Mouse (Mus musculus) MEL (cell line): Measurements from ENCODE around the gene Shq1. TPM values are rescaled to one million over a fixed set of nuclear protein-coding genes. Genes with fewer than 3 reads are reported as not detected.

ENCODE experiments used
- DNase-seq: peaks from one replicate; pipeline ENCODE4 v3.0.0; 2011; ENCODE audit warnings: low read depth, low spot score
- H3K27ac ChIP-seq: 2 replicates; pipeline ENCODE4 v1.5.1; 2012; ENCODE audit warnings: low read depth, mild to moderate bottlenecking, control low read depth, low read length, moderate library complexity; ENCODE audit not compliant: control insufficient read depth
- H3K27me3 ChIP-seq, 2 experiments: fragments of 150-350 bp in 1 of 2; sonication (generic) in 1 of 2; 2 replicates each; pipeline ENCODE4 v1.6.1; 2012; ENCODE audit warnings: low read length in 2 of 2, mild to moderate bottlenecking in 2 of 2, improper control_type of control experiment in 1 of 2, moderate library complexity in 1 of 2; ENCODE audit not compliant: insufficient read depth in 2 of 2, control insufficient read depth in 1 of 2
- H3K36me3 ChIP-seq, 2 experiments: 2 replicates each; pipeline ENCODE4 v1.6.1; 2012 to 2014; ENCODE audit warnings: low read length in 2 of 2, improper control_type of control experiment in 1 of 2, inconsistent platforms in 1 of 2, mild to moderate bottlenecking in 1 of 2; ENCODE audit not compliant: insufficient read depth in 2 of 2, control insufficient read depth in 1 of 2
- H3K4me1 ChIP-seq, 2 experiments: fragments of 150-350 bp in 1 of 2; sonication (generic) in 1 of 2; 2 replicates each; pipeline ENCODE4 v1.6.1; 2012; ENCODE audit warnings: low read length in 2 of 2, improper control_type of control experiment in 1 of 2, mild to moderate bottlenecking in 1 of 2; ENCODE audit not compliant: insufficient read depth in 2 of 2, control insufficient read depth in 1 of 2
- H3K4me3 ChIP-seq, 2 experiments: fragments of 150-350 bp in 1 of 2; sonication (generic) in 1 of 2; 2 replicates each; pipeline ENCODE4 v1.5.1; 2012; ENCODE audit warnings: low read depth in 2 of 2, low read length in 2 of 2, mild to moderate bottlenecking in 2 of 2, moderate library complexity in 2 of 2, control low read depth in 1 of 2, improper control_type of control experiment in 1 of 2; ENCODE audit not compliant: control insufficient read depth in 1 of 2, insufficient read depth in 1 of 2
- H3K79me2 ChIP-seq: 2 replicates; pipeline ENCODE4 v1.6.1; 2012; ENCODE audit warnings: mild to moderate bottlenecking, low read length, moderate library complexity; ENCODE audit not compliant: control insufficient read depth, poor library complexity, insufficient read depth
- H3K9ac ChIP-seq: 2 replicates; pipeline ENCODE4 v1.6.1; 2012; ENCODE audit warnings: low read depth, mild to moderate bottlenecking, control low read depth, low read length, moderate library complexity; ENCODE audit not compliant: control insufficient read depth, poor library complexity, severe bottlenecking
- H3K9me3 ChIP-seq: fragments of 150-350 bp; sonication (generic); replicated peaks from 2 replicates; pipeline ENCODE4 v1.6.1; 2012; ENCODE audit warnings: mild to moderate bottlenecking, low read length, improper control_type of control experiment, moderate library complexity; ENCODE audit not compliant: insufficient read depth
- BHLHE40 ChIP-seq: IDR thresholded peaks from 2 replicates; pipeline ENCODE4 v1.6.1; 2012; ENCODE audit warnings: low read depth, mild to moderate bottlenecking, inconsistent platforms, low read length, improper control_type of control experiment, borderline replicate concordance
- E2F4 ChIP-seq: IDR thresholded peaks from 2 replicates; pipeline ENCODE4 v1.6.1; 2011; ENCODE audit warnings: low read depth, low read length, improper control_type of control experiment, borderline replicate concordance
- ELF1 ChIP-seq: IDR thresholded peaks from 2 replicates; pipeline ENCODE4 v1.6.1; 2014; ENCODE audit warnings: low read depth, mild to moderate bottlenecking, inconsistent platforms, low read length, improper control_type of control experiment, moderate library complexity
- EP300 ChIP-seq, 2 experiments: IDR thresholded peaks; 2 replicates each; pipeline ENCODE4 v1.6.1; 2011; ENCODE audit warnings: improper control_type of control experiment in 2 of 2, low read length in 2 of 2, low read depth in 1 of 2, mild to moderate bottlenecking in 1 of 2
- ETS1 ChIP-seq: IDR thresholded peaks from 2 replicates; pipeline ENCODE4 v1.6.1; 2012; ENCODE audit warnings: low read depth, mild to moderate bottlenecking, inconsistent platforms, low read length, improper control_type of control experiment, moderate library complexity
- GATA1 ChIP-seq: IDR thresholded peaks from 2 replicates; pipeline ENCODE4 v1.6.1; 2011; ENCODE audit warnings: low read depth, low read length, improper control_type of control experiment
- MAFK ChIP-seq: IDR thresholded peaks from 2 replicates; pipeline ENCODE4 v1.6.1; 2011; ENCODE audit warnings: low read depth, mild to moderate bottlenecking, low read length, improper control_type of control experiment, borderline replicate concordance
- MEF2A ChIP-seq: IDR thresholded peaks from 2 replicates; pipeline ENCODE4 v1.6.1; 2014; ENCODE audit warnings: low read depth, mild to moderate bottlenecking, inconsistent platforms, low read length, improper control_type of control experiment; ENCODE audit not compliant: poor library complexity, insufficient replicate concordance, severe bottlenecking; ENCODE audit errors: extremely low read depth
- MXI1 ChIP-seq: IDR thresholded peaks from 2 replicates; pipeline ENCODE4 v1.6.1; 2011; ENCODE audit warnings: mild to moderate bottlenecking, low read depth, low read length, improper control_type of control experiment
- MYB ChIP-seq: IDR thresholded peaks from 2 replicates; pipeline ENCODE4 v1.6.1; 2011; ENCODE audit warnings: mild to moderate bottlenecking, low read depth, low read length, improper control_type of control experiment
- POLR2AphosphoS5 ChIP-seq: IDR thresholded peaks from 2 replicates; pipeline ENCODE4 v1.6.1; 2012; ENCODE audit warnings: low read depth, borderline replicate concordance, mild to moderate bottlenecking, inconsistent platforms, low read length, moderate library complexity, mixed read lengths
- RCOR1 ChIP-seq: IDR thresholded peaks from 2 replicates; pipeline ENCODE4 v1.6.1; 2012; ENCODE audit warnings: low read depth, mild to moderate bottlenecking, inconsistent platforms, low read length, improper control_type of control experiment
- SMC3 ChIP-seq: IDR thresholded peaks from 2 replicates; pipeline ENCODE4 v1.6.1; 2011; ENCODE audit warnings: low read depth, low read length, improper control_type of control experiment
- TAL1 ChIP-seq: IDR thresholded peaks from 2 replicates; pipeline ENCODE4 v1.6.1; 2012; ENCODE audit warnings: mild to moderate bottlenecking, inconsistent platforms, low read length, moderate library complexity, mixed read lengths
- TCF12 ChIP-seq: IDR thresholded peaks from 2 replicates; pipeline ENCODE4 v1.6.1; 2014; ENCODE audit warnings: low read depth, mild to moderate bottlenecking, inconsistent platforms, low read length, improper control_type of control experiment, moderate library complexity
- UBTF ChIP-seq: IDR thresholded peaks from 2 replicates; pipeline ENCODE4 v1.6.1; 2012; ENCODE audit warnings: low read depth, mild to moderate bottlenecking, inconsistent platforms, low read length, improper control_type of control experiment, moderate library complexity, borderline replicate concordance; ENCODE audit not compliant: insufficient read depth
- ZKSCAN1 ChIP-seq: IDR thresholded peaks from 2 replicates; pipeline ENCODE4 v1.6.1; 2012; ENCODE audit warnings: low read depth, mild to moderate bottlenecking, inconsistent platforms, low read length, improper control_type of control experiment, moderate library complexity
- ZNF384 ChIP-seq: IDR thresholded peaks from 2 replicates; pipeline ENCODE4 v1.6.1; 2012; ENCODE audit warnings: low read depth, mild to moderate bottlenecking, inconsistent platforms, low read length, improper control_type of control experiment
- polyA plus RNA-seq, 2 experiments: library from polyadenylated mRNA; stranded (reverse) in 1 of 2; unstranded in 1 of 2; fragments of >175 nt in 1 of 2; fragments of >200 nt in 1 of 2; gene quantifications; 2 replicates each; pipeline versions ENCODE4 v1.2.1 to v1.2.4; 2012; ENCODE audit warnings: low replicate concordance in 2 of 2, low read depth in 1 of 2; ENCODE audit not compliant: insufficient read length in 2 of 2, insufficient read depth in 1 of 2, missing spikeins in 1 of 2
- total RNA-seq: library from RNA; depleted of rRNA; stranded (reverse); fragments of 300-350 nt; gene quantifications from 2 replicates; pipeline ENCODE4 v1.2.3, GENCODE M21; 2012

Gene Shq1
- total and polyA plus RNA-seq, 3 experiments = 20.2 to 23.5 TPM; not detected in 1

GRCm38 (mm10) chr6:100628223-100628622 lies 42.7 kb downstream of the Shq1 start:
- peaks cover 5 to 12% of the 10 kb centered on the region in 2 experiments for H3K36me3 ChIP-seq
- no peak overlapping the region for H3K27ac ChIP-seq
- H3K9ac ChIP-seq = no peak overlapping the region
- no peaks in the 10 kb centered on the region for H3K79me2 ChIP-seq
- peaks cover 7 to 14% of the 10 kb centered on the region in 2 experiments for H3K4me1 ChIP-seq
- H3K9me3 ChIP-seq = no peaks in the 10 kb centered on the region
- no peak overlapping the region for H3K4me3 ChIP-seq
- DNase-seq = peak; percentile 39
- no peaks in the 10 kb centered on the region for H3K27me3 ChIP-seq
- peak; percentile 28; the same call in 1 of the 2 replicates for TF ChIP-seq RCOR1
- no peak for TF ChIP-seq MYB
- peak in 1 of 2 experiments; percentile 27; a peak in 2 of 4 replicates for TF ChIP-seq EP300 (IDR thresholded peaks at IDR 0.05; ENCODE audit: low read depth in 1 of 2, low read length in 2 of 2)
- no peak for TF ChIP-seq ELF1
- peak; percentile 26; the same call in 1 of the 2 replicates for TF ChIP-seq TAL1
- peak; percentile 61 for TF ChIP-seq GATA1
- peak; percentile 49; the same call in 1 of the 2 replicates for TF ChIP-seq TCF12

DNA sequence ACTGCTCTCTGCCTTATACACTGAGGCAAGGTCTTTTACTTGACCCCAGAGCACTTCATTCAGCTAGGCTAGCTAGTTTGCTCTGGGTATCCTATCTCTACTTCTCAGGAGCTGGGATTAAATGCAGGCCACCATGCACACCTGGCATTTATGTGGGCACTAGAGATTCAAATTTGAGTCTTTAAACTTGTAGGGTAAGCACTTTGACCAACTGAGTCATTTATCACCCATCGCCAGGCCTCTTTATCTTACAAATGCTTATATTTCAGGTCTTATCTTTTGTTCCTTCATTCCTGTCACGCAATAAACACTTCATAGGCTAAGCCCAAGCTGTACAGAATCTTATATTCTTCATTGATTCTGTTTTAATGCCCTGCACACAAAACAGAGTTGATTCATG lies 47.0 kb downstream of the Shq1 start:
- Histone ChIP-seq H3K27ac (peak overlapping the region; percentile 8; the same call in 1 of the 2 replicates), H3K9ac (no peak overlapping the region), H3K27me3 (no peaks in the 10 kb centered on the region), H3K4me1 (peaks cover 22 to 27% of the 10 kb centered on the region in 2 experiments), H3K79me2 (no peaks in the 10 kb centered on the region), H3K36me3 (peaks cover 0 to 27% of the 10 kb centered on the region in 2 experiments), H3K4me3 (no peak overlapping the region), H3K9me3 (no peaks in the 10 kb centered on the region)
- TF ChIP-seq UBTF = no peak
- no peak for TF ChIP-seq MAFK
- peak; percentile 74 for TF ChIP-seq ETS1
- peak; percentile 92 for TF ChIP-seq TCF12
- no peak for TF ChIP-seq POLR2AphosphoS5
- no peak; the same call in 1 of the 2 replicates for TF ChIP-seq BHLHE40
- TF ChIP-seq GATA1 = peak; percentile 91
- TF ChIP-seq TAL1 = peak; percentile 36; the same call in 1 of the 2 replicates
- TF ChIP-seq MEF2A = no peak
- no peak for TF ChIP-seq ZKSCAN1
- TF ChIP-seq MXI1 = no peak
- peak; percentile 80 to 87 for TF ChIP-seq EP300 (IDR thresholded peaks at IDR 0.05; ENCODE audit: low read depth in 1 of 2, low read length in 2 of 2)
- TF ChIP-seq RCOR1 = peak; percentile 61; the same call in 1 of the 2 replicates
- TF ChIP-seq ZNF384 = no peak
- TF ChIP-seq E2F4 = no peak
- TF ChIP-seq SMC3 = no peak
- no peak for DNase-seq
